Comparison of ENCODE assay signal across 25 mouse cellular contexts in the genomic region with DNA sequence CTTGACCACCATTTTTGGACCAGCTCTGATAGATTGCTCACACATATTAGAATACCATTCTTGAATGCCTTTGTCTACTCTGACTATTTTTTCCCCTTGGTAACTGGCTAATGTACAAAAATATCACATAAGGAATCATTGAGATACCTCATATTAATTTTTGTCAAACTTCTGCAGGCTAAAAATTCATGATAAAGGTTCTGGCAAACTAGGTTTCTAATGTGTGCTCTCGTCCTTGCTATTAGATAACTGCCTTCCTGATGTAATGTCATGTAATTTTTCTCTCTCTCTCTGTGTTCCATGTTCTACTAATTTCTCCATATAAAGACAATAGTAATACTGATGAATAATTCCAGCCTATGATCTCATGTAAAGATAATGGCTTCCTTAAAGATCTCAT.
"Had no signal": no experiment of that assay in that cellular context is flagged by ENCODE, and none has a peak within 500 bp of the region (broad histone marks: within the 10 kb centered on the region; RNA-seq: fewer than 3 reads in every experiment).

No protein-coding gene starts in this region.

- H3K9ac ChIP-seq: embryonic facial prominence, embryonic 12.5 days; embryonic facial prominence, embryonic 13.5 days; embryonic facial prominence, embryonic 15.5 days; forebrain, embryonic 12.5 days; forebrain, embryonic 13.5 days; forebrain, embryonic 15.5 days; forebrain, postnatal 0 days had no signal

- H3K27ac ChIP-seq: embryonic facial prominence, embryonic 10.5 days; embryonic facial prominence, embryonic 12.5 days; embryonic facial prominence, embryonic 13.5 days; embryonic facial prominence, embryonic 15.5 days; forebrain, embryonic 10.5 days; forebrain, embryonic 12.5 days; forebrain, embryonic 13.5 days; forebrain, embryonic 15.5 days; gastrocnemius, adult 2 months; heart, adult 2 months; heart, embryonic 10.5 days had no signal

- H3K4me3 ChIP-seq: embryonic facial prominence, embryonic 10.5 days; embryonic facial prominence, embryonic 12.5 days; embryonic facial prominence, embryonic 13.5 days; embryonic facial prominence, embryonic 15.5 days; erythroblast, embryonic 14.5 days; forebrain, embryonic 10.5 days; forebrain, embryonic 12.5 days; forebrain, embryonic 13.5 days; forebrain, embryonic 15.5 days; gastrocnemius, adult 2 months; heart, adult 2 months; heart, embryonic 10.5 days had no signal

- H3K9me3 ChIP-seq: embryonic facial prominence, embryonic 10.5 days; embryonic facial prominence, embryonic 12.5 days; embryonic facial prominence, embryonic 13.5 days; embryonic facial prominence, embryonic 15.5 days; forebrain, embryonic 10.5 days; forebrain, embryonic 12.5 days; forebrain, embryonic 13.5 days; forebrain, embryonic 15.5 days; heart, embryonic 10.5 days had no signal

- H3K27me3 ChIP-seq: embryonic facial prominence, embryonic 12.5 days; embryonic facial prominence, embryonic 13.5 days; embryonic facial prominence, embryonic 15.5 days; forebrain, embryonic 12.5 days; forebrain, embryonic 13.5 days; forebrain, embryonic 15.5 days had no signal

- DNase-seq: cerebellum, adult 9-11 months; cerebellum, postnatal 10 days; cerebellum, postnatal 14 days; cerebellum, postnatal 25 days; cerebellum, postnatal 36 days; embryo, embryonic 11 days; forebrain, postnatal 0 days; gastrocnemius, adult 2 months; gastrocnemius, postnatal 10 days; gastrocnemius, postnatal 14 days; gastrocnemius, postnatal 25 days; gastrocnemius, postnatal 36 days; heart, adult 11 months; heart, adult 18-20 months; heart, adult 2 months had no signal

- H3K4me1 ChIP-seq: embryonic facial prominence, embryonic 10.5 days; embryonic facial prominence, embryonic 12.5 days; embryonic facial prominence, embryonic 13.5 days; embryonic facial prominence, embryonic 15.5 days; forebrain, embryonic 10.5 days; forebrain, embryonic 12.5 days; forebrain, embryonic 13.5 days; forebrain, embryonic 15.5 days; heart, embryonic 10.5 days had no signal

- H3K36me3 ChIP-seq: embryonic facial prominence, embryonic 10.5 days; embryonic facial prominence, embryonic 12.5 days; embryonic facial prominence, embryonic 13.5 days; embryonic facial prominence, embryonic 15.5 days; forebrain, embryonic 10.5 days; forebrain, embryonic 12.5 days; forebrain, embryonic 15.5 days; heart, embryonic 10.5 days had no signal
